Mouse (Mus musculus): Measurements from ENCODE around the gene Steap3. TPM values are rescaled to one million over a fixed set of nuclear protein-coding genes. Genes with fewer than 3 reads are reported as not detected.

Gene Steap3
- polyA plus RNA-seq, 1 experiment, result 42.7 TPM

- H3ac ChIP-seq (ENCODE audit: control insufficient read depth, insufficient read length, low read depth), result no peak overlapping the region
- TF ChIP-seq MYOG (IDR thresholded peaks at IDR 0.05; ENCODE audit: control insufficient read depth, extremely low read depth, insufficient read length), result no peak
- H3K79me2 ChIP-seq (ENCODE audit: control insufficient read depth, insufficient read depth), result no peaks in the 10 kb centered on the region
- H3K27me3 ChIP-seq (ENCODE audit: control insufficient read depth, insufficient read depth, insufficient read length), result no peaks in the 10 kb centered on the region
- H3K36me3 ChIP-seq (ENCODE audit: control insufficient read depth, insufficient read depth), result no peaks in the 10 kb centered on the region
- no peak overlapping the region for H3K4me3 ChIP-seq (ENCODE audit: insufficient read depth, poor library complexity, severe bottlenecking)
- no peaks in the 10 kb centered on the region for H3K79me3 ChIP-seq (ENCODE audit: low read depth)
Measured at GRCm38 (mm10) chr1:120270115-120270514, 2.4 kb downstream of the Steap3 start.

DNA sequence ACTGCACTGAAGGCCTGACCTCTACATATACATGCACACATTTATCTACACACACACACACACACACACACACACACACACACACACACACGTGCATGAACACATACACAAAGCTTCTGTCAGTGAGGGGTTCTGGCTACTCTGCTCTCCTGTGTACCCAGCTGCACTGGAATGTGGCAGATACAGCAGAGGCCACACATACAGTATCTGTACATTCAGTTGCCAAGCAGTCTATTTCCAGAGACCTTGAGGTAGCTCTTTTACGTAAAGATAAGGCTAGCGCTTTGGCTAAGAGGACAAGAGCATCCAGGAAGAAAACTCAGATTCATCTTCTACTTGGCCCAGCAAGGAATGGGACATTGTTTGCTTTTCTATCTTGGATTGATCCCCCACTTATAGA lies 4.9 kb downstream of the Steap3 start:
- Histone ChIP-seq H3K36me3 (ENCODE audit: control insufficient read depth, insufficient read depth) (no peaks in the 10 kb centered on the region), H3K27me3 (ENCODE audit: control insufficient read depth, insufficient read depth, insufficient read length) (no peaks in the 10 kb centered on the region), H3K79me2 (ENCODE audit: control insufficient read depth, insufficient read depth) (peaks cover 9% of the 10 kb centered on the region), H3K4me3 (ENCODE audit: insufficient read depth, poor library complexity, severe bottlenecking) (no peak overlapping the region), H3K79me3 (ENCODE audit: low read depth) (no peaks in the 10 kb centered on the region), H3ac (ENCODE audit: control insufficient read depth, insufficient read length, low read depth) (no peak overlapping the region)
- TF ChIP-seq CEBPB (IDR thresholded peaks at IDR 0.05; ENCODE audit: low read depth) (no peak), USF1 (IDR thresholded peaks at IDR 0.05; ENCODE audit: low read depth) (no peak), MAX (IDR thresholded peaks at IDR 0.05) (no peak), CTCF (IDR thresholded peaks at IDR 0.05; ENCODE audit: control insufficient read depth, insufficient read depth, insufficient read length) (no peak)

DNA sequence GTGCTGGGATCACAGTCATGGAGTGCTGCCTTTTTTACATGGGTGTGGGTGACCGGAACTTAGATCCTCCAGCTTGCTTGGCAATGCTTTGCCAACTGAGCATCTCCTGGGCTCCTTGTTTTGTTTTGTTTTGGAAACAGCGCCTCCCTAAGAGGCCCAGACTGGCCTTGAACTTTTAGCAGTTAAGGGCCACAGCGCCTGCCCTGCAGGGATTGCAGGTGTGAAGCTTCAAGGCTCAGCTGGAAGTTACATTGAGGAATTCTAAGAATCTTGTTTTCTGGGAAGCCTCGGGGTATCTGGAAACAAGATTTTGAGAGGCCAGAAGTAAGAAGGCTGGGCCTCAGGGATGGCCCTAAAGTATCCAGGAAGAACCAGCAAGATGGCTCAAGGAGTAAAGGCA lies 6.0 kb downstream of the Steap3 start:
- Histone ChIP-seq H3K4me3 (ENCODE audit: insufficient read depth, poor library complexity, severe bottlenecking) (no peak overlapping the region), H3K79me3 (ENCODE audit: low read depth) (no peaks in the 10 kb centered on the region), H3K36me3 (ENCODE audit: control insufficient read depth, insufficient read depth) (no peaks in the 10 kb centered on the region), H3K27me3 (ENCODE audit: control insufficient read depth, insufficient read depth, insufficient read length) (no peaks in the 10 kb centered on the region), H3K79me2 (ENCODE audit: control insufficient read depth, insufficient read depth) (peaks cover 9% of the 10 kb centered on the region), H3ac (ENCODE audit: control insufficient read depth, insufficient read length, low read depth) (no peak overlapping the region)
- TF ChIP-seq MYOD1 (IDR thresholded peaks at IDR 0.05; ENCODE audit: control insufficient read depth, insufficient read length, low read depth), result no peak
- no peak for TF ChIP-seq FOSL1 (IDR thresholded peaks at IDR 0.05; ENCODE audit: insufficient read depth, low read length, poor library complexity, severe bottlenecking)
- TF ChIP-seq MAX (IDR thresholded peaks at IDR 0.05), result no peak
- TF ChIP-seq CEBPB (IDR thresholded peaks at IDR 0.05; ENCODE audit: low read depth), result no peak
- TF ChIP-seq MYOG (IDR thresholded peaks at IDR 0.05; ENCODE audit: control insufficient read depth, extremely low read depth, insufficient read length), result no peak
- TF ChIP-seq CTCF (IDR thresholded peaks at IDR 0.05; ENCODE audit: control insufficient read depth, insufficient read depth, insufficient read length), result no peak
- no peak for TF ChIP-seq USF1 (IDR thresholded peaks at IDR 0.05; ENCODE audit: low read depth)

DNA sequence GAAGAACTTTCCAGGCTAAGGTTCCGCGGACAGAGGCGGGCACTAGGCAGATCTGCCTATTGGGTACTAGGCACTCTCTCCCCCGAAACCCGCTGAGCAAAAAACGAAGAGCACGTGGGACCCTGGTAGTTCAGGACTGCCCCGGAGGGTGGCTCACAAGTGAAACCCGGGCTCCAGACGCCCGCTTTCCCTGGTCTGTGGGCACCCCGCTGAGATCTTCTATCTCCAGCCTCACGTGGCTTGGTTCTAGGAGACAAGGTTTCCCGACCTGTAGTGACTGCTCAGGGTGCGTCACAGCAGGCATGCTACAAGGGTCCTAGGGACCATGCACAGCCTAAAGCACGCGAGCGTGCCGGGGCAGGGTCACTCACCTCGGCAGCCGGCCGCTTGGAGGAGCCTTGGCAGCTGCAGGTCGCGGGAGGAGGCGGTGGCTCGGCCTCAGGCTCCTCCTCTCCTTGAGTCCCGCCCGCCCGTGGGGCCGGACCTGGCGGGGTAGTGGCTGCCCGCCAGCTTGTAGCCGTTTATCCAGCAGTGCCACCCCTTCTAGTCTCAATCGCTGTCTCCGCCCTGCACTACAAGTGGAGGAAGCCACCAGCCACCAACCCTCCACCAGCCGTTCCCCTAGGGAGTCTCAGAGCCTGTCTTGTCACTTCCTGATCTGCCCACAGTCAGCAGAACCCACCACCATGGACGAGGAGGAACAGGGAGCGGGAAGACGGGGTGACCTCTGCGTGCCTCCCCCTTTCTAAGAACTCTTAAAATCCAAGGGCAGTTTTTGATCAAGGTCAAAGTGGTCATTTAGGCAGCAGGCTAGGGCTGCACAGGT lies 7.4 kb downstream of the Steap3 start:
- Histone ChIP-seq H3K27me3 (ENCODE audit: control insufficient read depth, insufficient read depth, insufficient read length) (no peaks in the 10 kb centered on the region), H3ac (ENCODE audit: control insufficient read depth, insufficient read length, low read depth) (peak overlapping the region; percentile 72), H3K36me3 (ENCODE audit: control insufficient read depth, insufficient read depth) (no peaks in the 10 kb centered on the region), H3K4me3 (ENCODE audit: insufficient read depth, poor library complexity, severe bottlenecking) (peak overlapping the region; percentile 36), H3K79me2 (ENCODE audit: control insufficient read depth, insufficient read depth) (peaks cover 9% of the 10 kb centered on the region), H3K79me3 (ENCODE audit: low read depth) (no peaks in the 10 kb centered on the region)
- peak; percentile 15 for TF ChIP-seq MAX (IDR thresholded peaks at IDR 0.05)
- TF ChIP-seq FOSL1 (IDR thresholded peaks at IDR 0.05; ENCODE audit: insufficient read depth, low read length, poor library complexity, severe bottlenecking), result no peak
- TF ChIP-seq CTCF (IDR thresholded peaks at IDR 0.05; ENCODE audit: control insufficient read depth, insufficient read depth, insufficient read length), result peak; percentile 5
- no peak for TF ChIP-seq CEBPB (IDR thresholded peaks at IDR 0.05; ENCODE audit: low read depth)
- peak; percentile 29 for TF ChIP-seq MYOD1 (IDR thresholded peaks at IDR 0.05; ENCODE audit: control insufficient read depth, insufficient read length, low read depth)
- peak; percentile 17 for TF ChIP-seq USF1 (IDR thresholded peaks at IDR 0.05; ENCODE audit: low read depth)
- no peak for TF ChIP-seq MYOG (IDR thresholded peaks at IDR 0.05; ENCODE audit: control insufficient read depth, extremely low read depth, insufficient read length)

GRCm38 (mm10) chr1:120263226-120263625 lies 9.3 kb downstream of the Steap3 start:
- Histone ChIP-seq H3K79me2 (ENCODE audit: control insufficient read depth, insufficient read depth) (peaks cover 9% of the 10 kb centered on the region), H3K36me3 (ENCODE audit: control insufficient read depth, insufficient read depth) (no peaks in the 10 kb centered on the region), H3K79me3 (ENCODE audit: low read depth) (no peaks in the 10 kb centered on the region), H3K27me3 (ENCODE audit: control insufficient read depth, insufficient read depth, insufficient read length) (no peaks in the 10 kb centered on the region), H3K4me3 (ENCODE audit: insufficient read depth, poor library complexity, severe bottlenecking) (no peak overlapping the region), H3ac (ENCODE audit: control insufficient read depth, insufficient read length, low read depth) (no peak overlapping the region)
- TF ChIP-seq MAX (IDR thresholded peaks at IDR 0.05), result no peak
- no peak for TF ChIP-seq CEBPB (IDR thresholded peaks at IDR 0.05; ENCODE audit: low read depth)
- no peak for TF ChIP-seq MYOG (IDR thresholded peaks at IDR 0.05; ENCODE audit: control insufficient read depth, extremely low read depth, insufficient read length)
- no peak for TF ChIP-seq USF1 (IDR thresholded peaks at IDR 0.05; ENCODE audit: low read depth)
- TF ChIP-seq FOSL1 (IDR thresholded peaks at IDR 0.05; ENCODE audit: insufficient read depth, low read length, poor library complexity, severe bottlenecking), result no peak
- no peak for TF ChIP-seq CTCF (IDR thresholded peaks at IDR 0.05; ENCODE audit: control insufficient read depth, insufficient read depth, insufficient read length)
- TF ChIP-seq MYOD1 (IDR thresholded peaks at IDR 0.05; ENCODE audit: control insufficient read depth, insufficient read length, low read depth), result no peak

DNA sequence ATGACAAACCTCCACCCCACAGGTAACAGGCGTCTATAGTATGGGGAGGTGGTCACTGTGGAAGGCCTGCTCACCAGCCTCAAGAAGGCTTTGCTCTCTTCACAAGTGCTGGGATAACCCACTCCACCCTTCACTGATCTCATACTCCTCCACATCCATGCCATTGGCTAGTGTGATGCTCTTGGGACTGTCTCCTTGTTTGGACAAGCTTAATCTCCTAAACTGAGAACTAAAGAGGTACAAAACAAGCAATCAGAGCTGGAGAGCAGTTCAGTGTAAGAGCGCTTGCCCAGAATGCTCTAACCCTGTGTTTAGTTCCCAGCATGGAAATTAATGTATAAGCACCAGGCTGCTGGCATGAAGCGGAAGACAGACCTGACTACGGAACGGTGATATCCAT lies 11.3 kb downstream of the Steap3 start:
- Histone ChIP-seq H3K4me3 (ENCODE audit: insufficient read depth, poor library complexity, severe bottlenecking) (no peak overlapping the region), H3K79me3 (ENCODE audit: low read depth) (no peaks in the 10 kb centered on the region), H3K27me3 (ENCODE audit: control insufficient read depth, insufficient read depth, insufficient read length) (no peaks in the 10 kb centered on the region), H3K36me3 (ENCODE audit: control insufficient read depth, insufficient read depth) (no peaks in the 10 kb centered on the region), H3ac (ENCODE audit: control insufficient read depth, insufficient read length, low read depth) (no peak overlapping the region), H3K79me2 (ENCODE audit: control insufficient read depth, insufficient read depth) (peaks cover 9% of the 10 kb centered on the region)
- TF ChIP-seq CTCF (IDR thresholded peaks at IDR 0.05; ENCODE audit: control insufficient read depth, insufficient read depth, insufficient read length) (no peak), MYOG (IDR thresholded peaks at IDR 0.05; ENCODE audit: control insufficient read depth, extremely low read depth, insufficient read length) (no peak), MYOD1 (IDR thresholded peaks at IDR 0.05; ENCODE audit: control insufficient read depth, insufficient read length, low read depth) (no peak), USF1 (IDR thresholded peaks at IDR 0.05; ENCODE audit: low read depth) (no peak), FOSL1 (IDR thresholded peaks at IDR 0.05; ENCODE audit: insufficient read depth, low read length, poor library complexity, severe bottlenecking) (no peak), MAX (IDR thresholded peaks at IDR 0.05) (no peak), CEBPB (IDR thresholded peaks at IDR 0.05; ENCODE audit: low read depth) (no peak)

Data from C2C12 (cell line).